Mouse (Mus musculus) CH12.LX (cell line): ENCODE measurements around the gene Gm47289.

ENCODE experiments used
- CTCF ChIP-seq, 2 experiments: IDR thresholded peaks in 1 of 2; conservative IDR thresholded peaks in 1 of 2; 2 replicates each; pipeline ENCODE4 v1.5.1; 2011 to 2012; ENCODE audit warnings: low read depth in 2 of 2, low read length in 2 of 2, improper control_type of control experiment in 1 of 2, inconsistent platforms in 1 of 2, mild to moderate bottlenecking in 1 of 2, moderate library complexity in 1 of 2
- EP300 ChIP-seq: IDR thresholded peaks from 2 replicates; pipeline ENCODE4 v1.6.1; 2011; ENCODE audit warnings: low read length, improper control_type of control experiment
- JUND ChIP-seq: conservative IDR thresholded peaks from 2 replicates; pipeline ENCODE4 v1.6.1; 2011; ENCODE audit warnings: low read depth, low read length, improper control_type of control experiment
- KAT2A ChIP-seq: IDR thresholded peaks from 2 replicates; pipeline ENCODE4 v1.6.1; 2012; ENCODE audit warnings: low read length, improper control_type of control experiment, inconsistent platforms; ENCODE audit not compliant: insufficient replicate concordance
- POLR2A ChIP-seq: IDR thresholded peaks from 2 replicates; pipeline ENCODE4 v1.6.1; 2011; ENCODE audit warnings: low read depth, mild to moderate bottlenecking, improper control_type of control experiment, low read length
- POLR2AphosphoS2 ChIP-seq: IDR thresholded peaks from 2 replicates; pipeline ENCODE4 v1.6.1; 2011; ENCODE audit warnings: low read depth, low read length, improper control_type of control experiment
- ZMIZ1 ChIP-seq: IDR thresholded peaks from 2 replicates; pipeline ENCODE4 v1.6.1; 2012; ENCODE audit warnings: low read depth, mild to moderate bottlenecking, inconsistent platforms, low read length, improper control_type of control experiment
- ZNF384 ChIP-seq: IDR thresholded peaks from 2 replicates; pipeline ENCODE4 v1.6.1; 2012; ENCODE audit warnings: low read depth, low read length, improper control_type of control experiment, inconsistent platforms

- TF ChIP-seq POLR2A (no peak), CTCF (conservative IDR thresholded peaks at IDR 0.05 in 1 of 2, IDR thresholded peaks at IDR 0.05 in 1 of 2; ENCODE audit: low read depth in 2 of 2, low read length in 2 of 2) (no peak), EP300 (no peak), JUND (no peak), POLR2AphosphoS2 (no peak), KAT2A (no peak), ZMIZ1 (no peak), ZNF384 (no peak)
Measured at GRCm38 (mm10) chr9:119205756-119206155, 46.8 kb downstream of the Gm47289 start.
